ENCODE assay signal across 25 mouse cellular contexts in genomic region chr10:88492658-88493057, GRCm38 (mm10). TPM values are rescaled to one million over a fixed set of nuclear protein-coding genes. Genes with fewer than 3 reads are reported as not detected.
"Had no signal": no experiment of that assay in that cellular context is flagged by ENCODE, and none has a peak within 500 bp of the region (broad histone marks: within the 10 kb centered on the region; RNA-seq: fewer than 3 reads in every experiment).

No protein-coding gene starts in this region.

- H3K27me3 ChIP-seq: intestine, embryonic 15.5 days; liver, embryonic 13.5 days; stomach, embryonic 15.5 days had no signal

- H3K9me3 ChIP-seq: intestine, embryonic 15.5 days; liver, embryonic 13.5 days; stomach, embryonic 15.5 days had no signal

- H3K4me3 ChIP-seq: intestine, embryonic 15.5 days; layer of hippocampus, adult 2 months; left cerebral cortex, adult 2 months; liver, embryonic 13.5 days; stomach, embryonic 15.5 days had no signal

- H3K27ac ChIP-seq: intestine, embryonic 15.5 days; layer of hippocampus, adult 2 months; left cerebral cortex, adult 2 months; liver, embryonic 13.5 days; macrophage; stomach, embryonic 15.5 days had no signal

- ATAC-seq: intestine, embryonic 15.5 days had no signal

- H3K4me1 ChIP-seq: liver, embryonic 13.5 days; stomach, embryonic 15.5 days had no signal

- H3K4me2 ChIP-seq: intestine, embryonic 15.5 days; liver, embryonic 13.5 days; midbrain, embryonic 11.5 days; stomach, embryonic 15.5 days had no signal

- H3K36me3 ChIP-seq: intestine, embryonic 15.5 days; liver, embryonic 13.5 days; stomach, embryonic 15.5 days had no signal

- DNase-seq: kidney, adult 9 months; kidney, postnatal 14 days; kidney, postnatal 4 days; layer of hippocampus, adult 9-11 months; liver, embryonic 13.5 days; lung, adult 2 months; midbrain, embryonic 14.5 days; right cerebral cortex, adult 18-20 months; right cerebral cortex, postnatal 14 days; right cerebral cortex, postnatal 4 days; thymus, postnatal 36 days had no signal

- H3K9ac ChIP-seq: intestine, embryonic 15.5 days; liver, embryonic 13.5 days; stomach, embryonic 15.5 days had no signal

RNA-seq across cellular contexts. Expression of gene Sycp3, which starts 33.3 kb away (rescaled TPM):
- total RNA-seq: liver, adult 2 months; midbrain, postnatal 0 days had no signal
- polyA plus RNA-seq: kidney, embryonic 16.5 days; limb, embryonic 11.5 days; liver, adult 2 months; liver, embryonic 16.5 days; lung, adult 2 months; lung, embryonic 16.5 days; macrophage; midbrain, embryonic 11.5 days; neural tube, embryonic 11.5 days; neural tube, embryonic 14.5 days had no signal
